Mouse (Mus musculus): ENCODE results near the gene Shh. TPM values are rescaled to one million over a fixed set of nuclear protein-coding genes. Genes with fewer than 3 reads are reported as not detected.
A peak's percentile ranks its signal among the peaks of the same experiment; 100 is the strongest.

Gene Shh
- total and polyA plus RNA-seq, 3 experiments: not detected

- H3K4me1 ChIP-seq (ENCODE audit: insufficient read depth, low read depth, low read length): no peaks in the 10 kb centered on the region
- no peak overlapping the region for H3K4me3 ChIP-seq (ENCODE audit: low read depth, low read length)
- peaks cover 7% of the 10 kb centered on the region for H3K9me3 ChIP-seq (replicated peaks)
- no peak for DNase-seq (ENCODE audit: low spot score)
- peaks cover 18% of the 10 kb centered on the region; the same call in 1 of the 2 replicates for H3K27me3 ChIP-seq (ENCODE audit: insufficient read depth, low read length)
- TF ChIP-seq GATA2 (IDR thresholded peaks at IDR 0.05; ENCODE audit: borderline replicate concordance, low read depth, low read length) (no peak), POLR2AphosphoS5 (IDR thresholded peaks at IDR 0.05; ENCODE audit: insufficient replicate concordance, low read depth, low read length) (no peak)
- ATAC-seq (ENCODE audit: extremely low read depth, insufficient number of reproducible peaks, low FRiP score, poor library complexity, severe bottlenecking): no peak
- H3K36me3 ChIP-seq (replicated peaks): no peaks in the 10 kb centered on the region
Observed at GRCm38 (mm10) chr5:28460556-28461350, 6.3 kb downstream of the Shh start.

GRCm38 (mm10) chr5:28459456-28460225 lies 7.4 kb downstream of the Shh start:
- no peak overlapping the region for H3K4me3 ChIP-seq (ENCODE audit: low read depth, low read length)
- DNase-seq (ENCODE audit: low spot score): no peak
- H3K4me1 ChIP-seq (ENCODE audit: insufficient read depth, low read depth, low read length): no peaks in the 10 kb centered on the region
- H3K36me3 ChIP-seq (replicated peaks): no peaks in the 10 kb centered on the region
- ATAC-seq (ENCODE audit: extremely low read depth, insufficient number of reproducible peaks, low FRiP score, poor library complexity, severe bottlenecking): no peak
- peaks cover 18% of the 10 kb centered on the region; the same call in 1 of the 2 replicates for H3K27me3 ChIP-seq (ENCODE audit: insufficient read depth, low read length)
- TF ChIP-seq CTCF (IDR thresholded peaks at IDR 0.05; ENCODE audit: low read depth, low read length) (no peak), POLR2AphosphoS5 (IDR thresholded peaks at IDR 0.05; ENCODE audit: insufficient replicate concordance, low read depth, low read length) (no peak), GATA2 (IDR thresholded peaks at IDR 0.05; ENCODE audit: borderline replicate concordance, low read depth, low read length) (no peak), GATA1 (IDR thresholded peaks at IDR 0.05; ENCODE audit: borderline replicate concordance, low read length) (no peak), TAL1 (conservative IDR thresholded peaks at IDR 0.05; ENCODE audit: low read depth, low read length) (no peak)
- H3K9me3 ChIP-seq (replicated peaks): peaks cover 7% of the 10 kb centered on the region

- DNase-seq (ENCODE audit: low spot score) (no peak), ATAC-seq (ENCODE audit: extremely low read depth, insufficient number of reproducible peaks, low FRiP score, poor library complexity, severe bottlenecking) (no peak)
- H3K27me3 ChIP-seq (ENCODE audit: insufficient read depth, low read length): peaks cover 15% of the 10 kb centered on the region; the same call in 1 of the 2 replicates
Observed at GRCm38 (mm10) chr5:28458821-28459240, 8.2 kb downstream of the Shh start.

GRCm38 (mm10) chr5:28457921-28458641 lies 9.0 kb downstream of the Shh start:
- TF ChIP-seq GATA2 (IDR thresholded peaks at IDR 0.05; ENCODE audit: borderline replicate concordance, low read depth, low read length) (no peak), CTCF (IDR thresholded peaks at IDR 0.05; ENCODE audit: low read depth, low read length) (no peak), TAL1 (conservative IDR thresholded peaks at IDR 0.05; ENCODE audit: low read depth, low read length) (no peak), POLR2AphosphoS5 (IDR thresholded peaks at IDR 0.05; ENCODE audit: insufficient replicate concordance, low read depth, low read length) (no peak), GATA1 (IDR thresholded peaks at IDR 0.05; ENCODE audit: borderline replicate concordance, low read length) (no peak)
- DNase-seq (ENCODE audit: low spot score): no peak
- H3K36me3 ChIP-seq (replicated peaks): no peaks in the 10 kb centered on the region
- peaks cover 15% of the 10 kb centered on the region; the same call in 1 of the 2 replicates for H3K27me3 ChIP-seq (ENCODE audit: insufficient read depth, low read length)
- H3K4me1 ChIP-seq (ENCODE audit: insufficient read depth, low read depth, low read length): no peaks in the 10 kb centered on the region
- 0 out of 2 replicates have a peak overlapping the region, but pooled peaks have one; percentile 0 for H3K4me3 ChIP-seq (ENCODE audit: low read depth, low read length)
- H3K9me3 ChIP-seq (replicated peaks): peaks cover 7% of the 10 kb centered on the region
- no peak for ATAC-seq (ENCODE audit: extremely low read depth, insufficient number of reproducible peaks, low FRiP score, poor library complexity, severe bottlenecking)

More at GRCm38 (mm10) chr5:28458821-28459240, 8.2 kb downstream of the Shh start:
- TF ChIP-seq GATA1 (IDR thresholded peaks at IDR 0.05; ENCODE audit: borderline replicate concordance, low read length) (no peak), CTCF (IDR thresholded peaks at IDR 0.05; ENCODE audit: low read depth, low read length) (no peak), TAL1 (conservative IDR thresholded peaks at IDR 0.05; ENCODE audit: low read depth, low read length) (no peak), POLR2AphosphoS5 (IDR thresholded peaks at IDR 0.05; ENCODE audit: insufficient replicate concordance, low read depth, low read length) (no peak), GATA2 (IDR thresholded peaks at IDR 0.05; ENCODE audit: borderline replicate concordance, low read depth, low read length) (no peak)
- no peak overlapping the region for H3K4me3 ChIP-seq (ENCODE audit: low read depth, low read length)
- H3K36me3 ChIP-seq (replicated peaks): no peaks in the 10 kb centered on the region
- H3K9me3 ChIP-seq (replicated peaks): peaks cover 7% of the 10 kb centered on the region
- H3K4me1 ChIP-seq (ENCODE audit: insufficient read depth, low read depth, low read length): no peaks in the 10 kb centered on the region

- Histone ChIP-seq H3K9me3 (replicated peaks) (peaks cover 7% of the 10 kb centered on the region), H3K4me3 (ENCODE audit: low read depth, low read length) (no peak overlapping the region), H3K27me3 (ENCODE audit: insufficient read depth, low read length) (peaks cover 15% of the 10 kb centered on the region; the same call in 1 of the 2 replicates), H3K4me1 (ENCODE audit: insufficient read depth, low read depth, low read length) (no peaks in the 10 kb centered on the region), H3K36me3 (replicated peaks) (no peaks in the 10 kb centered on the region)
- DNase-seq (ENCODE audit: low spot score): no peak
- no peak for ATAC-seq (ENCODE audit: extremely low read depth, insufficient number of reproducible peaks, low FRiP score, poor library complexity, severe bottlenecking)
- no peak for TF ChIP-seq TAL1 (conservative IDR thresholded peaks at IDR 0.05; ENCODE audit: low read depth, low read length)
- TF ChIP-seq GATA2 (IDR thresholded peaks at IDR 0.05; ENCODE audit: borderline replicate concordance, low read depth, low read length): no peak
- TF ChIP-seq CTCF (IDR thresholded peaks at IDR 0.05; ENCODE audit: low read depth, low read length): no peak
- TF ChIP-seq POLR2AphosphoS5 (IDR thresholded peaks at IDR 0.05; ENCODE audit: insufficient replicate concordance, low read depth, low read length): no peak
Observed at GRCm38 (mm10) chr5:28456366-28456765, 10.7 kb downstream of the Shh start.

Measured in G1E (cell line).